Mouse (Mus musculus) spleen, postnatal 0 days (tissue): ENCODE measurements around the gene Gm8914. TPM values are rescaled to one million over a fixed set of nuclear protein-coding genes. Genes with fewer than 3 reads are reported as not detected.

ENCODE experiments used
- polyA plus RNA-seq: library from polyadenylated mRNA; unstranded; fragments of >200 nt; fragmentation: Nextera tagmentation; extraction: Ambion mirVana; gene quantifications from 2 replicates; pipeline ENCODE4 v1.2.1, GENCODE M21; 2015

Gm8914 gene
- polyA plus RNA-seq = not detected in 2 replicates

DNA sequence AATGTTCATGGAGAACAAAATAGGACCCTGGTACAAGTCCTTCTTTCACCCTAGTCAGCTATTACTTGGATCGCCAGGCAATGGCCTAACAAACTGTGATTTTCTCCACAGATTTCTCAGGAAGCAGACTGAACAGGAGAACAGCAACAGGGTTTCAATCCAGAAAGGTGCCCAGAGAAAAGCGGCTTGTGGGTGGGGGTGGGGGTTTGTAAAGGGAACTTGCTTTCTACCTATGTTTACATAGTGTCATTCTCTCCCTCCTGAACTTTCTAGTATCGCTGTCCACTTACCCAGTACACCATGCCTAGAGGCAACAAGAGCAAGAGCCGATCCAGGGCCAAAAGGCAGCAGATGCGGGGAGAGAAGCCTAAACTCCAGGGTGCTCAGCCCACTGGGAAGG lies at the start of gene Gm8914:
Gene Gm8914, plus strand, starts transcription at position 301 of the 400 bp plus-strand sequence.

Other genes with a start within 250 kb of the Gm8914 start
- not detected in 2 replicates for gene Mageb2, start 148.4 kb upstream of the Gm8914 start, polyA plus RNA-seq
- not detected in 2 replicates for gene Gm5072, start 87.6 kb upstream of the Gm8914 start, polyA plus RNA-seq
- not detected in 2 replicates for gene 1700084M14Rik, start 95.8 kb downstream of the Gm8914 start, polyA plus RNA-seq
- gene Gm14781, start 152.1 kb downstream of the Gm8914 start, polyA plus RNA-seq = not detected in 2 replicates